13 mouse cellular contexts compared by ENCODE assay signal in the genomic region with DNA sequence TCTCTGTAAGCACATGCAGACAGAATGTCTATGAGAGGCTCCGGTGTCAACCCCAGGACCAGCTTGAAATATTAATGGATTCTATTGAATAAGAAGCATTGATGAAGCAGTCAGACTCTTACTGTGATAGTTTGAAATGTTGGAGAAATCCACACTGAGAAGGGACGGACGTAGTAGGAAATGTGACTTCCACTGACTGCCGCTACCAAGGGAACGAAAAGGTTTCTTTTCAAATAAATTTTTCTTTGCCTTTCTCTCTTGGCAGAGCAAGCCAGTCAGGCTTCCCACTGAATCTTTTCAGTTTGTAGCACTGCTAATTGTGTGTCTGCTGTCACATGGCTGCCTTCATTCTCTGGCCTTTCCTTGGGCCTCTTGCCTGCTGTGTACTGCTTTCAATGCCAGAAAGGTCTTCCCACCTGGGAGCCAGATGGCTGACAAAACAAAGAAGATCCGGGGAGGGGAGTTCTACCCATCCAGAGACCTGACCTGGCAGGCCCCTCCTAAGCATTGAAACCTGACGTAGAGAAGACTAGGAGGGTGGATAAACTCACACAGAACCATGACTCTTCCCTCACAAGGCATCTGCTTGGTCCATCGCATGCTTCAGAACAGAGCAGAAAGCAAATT. TPM values are rescaled to one million over a fixed set of nuclear protein-coding genes. Genes with fewer than 3 reads are reported as not detected.
DNase-seq lines count a peak whose midpoint lies in the region; ATAC-seq and TF ChIP-seq lines count a peak whose summit lies in the region.
"Had no signal": no experiment of that assay in that cellular context is flagged by ENCODE, and none has a peak within 500 bp of the region (broad histone marks: within the 10 kb centered on the region; RNA-seq: fewer than 3 reads in every experiment).

No protein-coding gene starts in this region.

- H3K36me3 ChIP-seq in hindbrain, embryonic 16.5 days (ENCODE audit: control insufficient read depth, insufficient read depth, low read length) = no peaks in the 10 kb centered on the region
- no peaks in the 10 kb centered on the region for H3K36me3 ChIP-seq in midbrain, embryonic 11.5 days (ENCODE audit: control insufficient read depth, insufficient read depth, low read length)
- H3K36me3 ChIP-seq: liver, embryonic 15.5 days had no signal

- peak; percentile 15 for DNase-seq in ZHBTc4 (ENCODE audit: low read depth, low spot score)
- peak; percentile 70 for DNase-seq in midbrain, embryonic 11.5 days (ENCODE audit: low spot score, missing footprints)
- DNase-seq in Muller cell, postnatal 12 days (ENCODE audit: inconsistent ontology term) = no peak
- DNase-seq in kidney, postnatal 25 days = no peak
- DNase-seq in adrenal gland, postnatal 14 days = no peak
- DNase-seq: gastrocnemius, adult 2 months; kidney, adult 8-10 months; thymus, adult 18-20 months had no signal

- H3K27me3 ChIP-seq in hindbrain, embryonic 16.5 days (replicated peaks; ENCODE audit: control insufficient read depth, insufficient read depth, low read length) = no peaks in the 10 kb centered on the region
- no peaks in the 10 kb centered on the region for H3K27me3 ChIP-seq in midbrain, embryonic 11.5 days (ENCODE audit: control insufficient read depth, insufficient read depth, low read length)
- H3K27me3 ChIP-seq: CH12.LX; liver, embryonic 15.5 days had no signal

- ATAC-seq in hindbrain, embryonic 16.5 days = peak; percentile 93
- no peak for ATAC-seq in midbrain, embryonic 11.5 days (ENCODE audit: low FRiP score)
- no peak for ATAC-seq in erythroid progenitor cell, adult 5-6 weeks (replicated peaks; ENCODE audit: low FRiP score, poor library complexity, severe bottlenecking)

- H3K27ac ChIP-seq in cortical plate, adult 2 months (ENCODE audit: insufficient read depth, low read length) = peak overlapping the region; percentile 62
- H3K27ac ChIP-seq in hindbrain, embryonic 16.5 days (ENCODE audit: low read depth, low read length) = peak overlapping the region; percentile 71
- no peak overlapping the region for H3K27ac ChIP-seq in midbrain, embryonic 11.5 days (ENCODE audit: low read depth, low read length)
- H3K27ac ChIP-seq: gastrocnemius, adult 2 months; liver, embryonic 15.5 days had no signal

- no peak overlapping the region for H3K9ac ChIP-seq in hindbrain, embryonic 16.5 days (ENCODE audit: low read depth, low read length)
- no peak overlapping the region for H3K9ac ChIP-seq in midbrain, embryonic 11.5 days (ENCODE audit: low read length)
- H3K9ac ChIP-seq: liver, embryonic 15.5 days had no signal

- WGBS in hindbrain, embryonic 16.5 days = 39% methylated on average over 8 of the region's 8 CpGs
- WGBS in midbrain, embryonic 11.5 days = 76% methylated on average over 8 of the region's 8 CpGs

- H3K9me3 ChIP-seq in hindbrain, embryonic 16.5 days (ENCODE audit: control insufficient read depth, low read length) = no peaks in the 10 kb centered on the region
- H3K9me3 ChIP-seq in midbrain, embryonic 11.5 days (ENCODE audit: control insufficient read depth, low read length) = no peaks in the 10 kb centered on the region
- H3K9me3 ChIP-seq: liver, embryonic 15.5 days had no signal

- no peak for TF ChIP-seq POLR2A in cortical plate, adult 2 months (IDR thresholded peaks at IDR 0.05; ENCODE audit: extremely low read depth, insufficient read depth, low read length)

- H3K4me3 ChIP-seq in cortical plate, adult 2 months (ENCODE audit: insufficient read depth, low read length) = no peak overlapping the region
- H3K4me3 ChIP-seq in hindbrain, embryonic 16.5 days (ENCODE audit: low read length) = no peak overlapping the region
- no peak overlapping the region for H3K4me3 ChIP-seq in midbrain, embryonic 11.5 days (ENCODE audit: low read depth, low read length)
- H3K4me3 ChIP-seq: gastrocnemius, adult 2 months; liver, embryonic 15.5 days had no signal

- H3K4me2 ChIP-seq in hindbrain, embryonic 16.5 days (ENCODE audit: low read length) = no peak overlapping the region
- no peak overlapping the region for H3K4me2 ChIP-seq in midbrain, embryonic 11.5 days
- H3K4me2 ChIP-seq: liver, embryonic 15.5 days had no signal

- peaks cover 3% of the 10 kb centered on the region for H3K4me1 ChIP-seq in cortical plate, adult 2 months (ENCODE audit: control insufficient read depth, insufficient read depth, low read length)
- no peaks in the 10 kb centered on the region; the same call in 1 of the 2 replicates for H3K4me1 ChIP-seq in hindbrain, embryonic 16.5 days (ENCODE audit: control insufficient read depth, insufficient read depth, low read depth, low read length)
- H3K4me1 ChIP-seq in midbrain, embryonic 11.5 days (ENCODE audit: control insufficient read depth, insufficient read depth, low read length) = peaks cover 16% of the 10 kb centered on the region
- H3K4me1 ChIP-seq: liver, embryonic 15.5 days had no signal

- no peak for TF ChIP-seq CTCF in cortical plate, adult 2 months (IDR thresholded peaks at IDR 0.05; ENCODE audit: extremely low read depth, insufficient read depth, low read length)

RNA-seq across cellular contexts. Expression of a gene that starts 15.2 kb away (rescaled TPM):
- 79.4 and 85.9 TPM in 2 replicates for polyA plus RNA-seq in cortical plate, adult 2 months (2012; rRNA removed)
- polyA plus RNA-seq in hindbrain, embryonic 16.5 days (2015; fragmentation: Nextera tagmentation; extraction: Ambion mirVana) = 40.6 and 43.4 TPM in 2 replicates
- 7.2 and 7.7 TPM in 2 replicates for polyA plus RNA-seq in midbrain, embryonic 11.5 days (2014; fragmentation: Nextera tagmentation; extraction: Ambion mirVana)
- total RNA-seq in adrenal gland, postnatal 14 days (2021) = 25.6 and 27.5 TPM in 2 replicates
- total RNA-seq in erythroid progenitor cell, adult 5-6 weeks (2015; ENCODE audit: low replicate concordance) = 0.42 TPM in 1 of 2 replicates, not detected in the other
- not detected in 2 replicates for total RNA-seq in erythroid progenitor cell, adult 5-6 weeks (2017; ENCODE audit: low replicate concordance)

RNA-seq across cellular contexts. Expression of a gene that starts 45.8 kb away (rescaled TPM):
- 2.0 and 2.2 TPM in 2 replicates for polyA plus RNA-seq in cortical plate, adult 2 months (2012; rRNA removed)
- polyA plus RNA-seq in hindbrain, embryonic 16.5 days (2015; fragmentation: Nextera tagmentation; extraction: Ambion mirVana) = 2.6 and 3.8 TPM in 2 replicates
- polyA plus RNA-seq in midbrain, embryonic 11.5 days (2014; fragmentation: Nextera tagmentation; extraction: Ambion mirVana) = 2.5 and 2.6 TPM in 2 replicates
- total RNA-seq in adrenal gland, postnatal 14 days (2021) = 1.7 and 1.9 TPM in 2 replicates
- not detected in 2 replicates for total RNA-seq in erythroid progenitor cell, adult 5-6 weeks (2015; ENCODE audit: low replicate concordance)
- total RNA-seq in erythroid progenitor cell, adult 5-6 weeks (2017; ENCODE audit: low replicate concordance) = not detected in 2 replicates
- total RNA-seq: CH12.LX had no signal

Comparison
In these comparisons a context has a peak if more than half of its experiments do, and no peak if none do; other contexts are left out.
1. DNase-seq: peak in ZHBTc4 (single experiment) and midbrain, embryonic 11.5 days (single experiment); none in Muller cell, postnatal 12 days (single experiment), kidney, postnatal 25 days (0 of 2) and adrenal gland, postnatal 14 days (single experiment).